Mouse (Mus musculus) naive thymus-derived CD4-positive, alpha-beta T cell, adult 5 months (primary cell): ENCODE measurements around the gene Gm4969. TPM values are rescaled to one million over a fixed set of nuclear protein-coding genes. Genes with fewer than 3 reads are reported as not detected.

Experiments
- polyA plus RNA-seq: library from polyadenylated mRNA; unstranded; fragments of 100-300 nt; shearing (Covaris generic); gene quantifications from one replicate; pipeline ENCODE4 v1.2.1, GENCODE M21; 2017

Gm4969 gene
- polyA plus RNA-seq, result not detected

GRCm38 (mm10) chr7:19118028-19118771 is at the start of gene Gm4969:
TSS of gene Gm4969 (minus strand) at chr7:19118368.

GRCm38 (mm10) chr7:19165656-19166423 is 47.7 kb upstream of the Gm4969 start, which contains the start of gene Gipr:
TSS of gene Gipr (minus strand) at chr7:19166127.

GRCm38 (mm10) chr7:19149626-19150025 is 31.5 kb upstream of the Gm4969 start, which contains the start of gene Snrpd2:
TSS of gene Snrpd2 (plus strand) at chr7:19149722.

GRCm38 (mm10) chr7:19148875-19149541 is 30.8 kb upstream of the Gm4969 start, which contains the start of gene Qpctl:
TSS of gene Qpctl (minus strand) at chr7:19149291.

GRCm38 (mm10) chr7:19119631-19120429 is 1.7 kb upstream of the Gm4969 start, which contains the start of gene Fbxo46:
TSS of gene Fbxo46 (plus strand) at chr7:19119859.

GRCm38 (mm10) chr7:19094471-19094825 is 23.7 kb downstream of the Gm4969 start, which contains the start of gene Six5:
TSS of gene Six5 (plus strand) at chr7:19094594.

GRCm38 (mm10) chr7:19083701-19084100 is 34.5 kb downstream of the Gm4969 start, which contains the start of gene Dmpk:
TSS of gene Dmpk (plus strand) at chr7:19083849.

GRCm38 (mm10) chr7:19075723-19076585 is 42.2 kb downstream of the Gm4969 start, which contains the start of gene Dmwd:
TSS of gene Dmwd (plus strand) at chr7:19076227.

GRCm38 (mm10) chr7:19054047-19054776 is 64.0 kb downstream of the Gm4969 start, which contains the start of gene Rsph6a:
TSS of gene Rsph6a (plus strand) at chr7:19054690.

Other genes starting within 250 kb of the Gm4969 start
- gene Pglyrp1, start 247.0 kb downstream of the Gm4969 start, polyA plus RNA-seq, result 6.5 TPM
- 21.1 TPM for gene Ccdc61, start 208.0 kb downstream of the Gm4969 start, polyA plus RNA-seq
- gene Nova2, start 192.5 kb downstream of the Gm4969 start, polyA plus RNA-seq, result not detected
- not detected for gene Nanos2, start 131.0 kb downstream of the Gm4969 start, polyA plus RNA-seq
- gene Mypop, start 127.1 kb downstream of the Gm4969 start, polyA plus RNA-seq, result 5.7 TPM
- 40.1 TPM for gene Irf2bp1, start 114.3 kb downstream of the Gm4969 start, polyA plus RNA-seq
- gene Foxa3, start 94.8 kb downstream of the Gm4969 start, polyA plus RNA-seq, result not detected
- gene Sympk, start 94.0 kb downstream of the Gm4969 start, polyA plus RNA-seq, result 23.5 TPM
- gene Rsph6a, start 63.7 kb downstream of the Gm4969 start, polyA plus RNA-seq, result not detected
- gene Dmwd, start 42.1 kb downstream of the Gm4969 start, polyA plus RNA-seq, result not detected
- not detected for gene Dmpk, start 34.5 kb downstream of the Gm4969 start, polyA plus RNA-seq
- not detected for gene Six5, start 23.8 kb downstream of the Gm4969 start, polyA plus RNA-seq
- 11.7 TPM for gene Fbxo46, start 1.5 kb upstream of the Gm4969 start, polyA plus RNA-seq
- gene Qpctl, start 30.9 kb upstream of the Gm4969 start, polyA plus RNA-seq, result 11.9 TPM
- gene Snrpd2, start 31.4 kb upstream of the Gm4969 start, polyA plus RNA-seq, result 31.4 TPM
- not detected for gene Gipr, start 47.8 kb upstream of the Gm4969 start, polyA plus RNA-seq
- gene Eml2, start 58.1 kb upstream of the Gm4969 start, polyA plus RNA-seq, result 14.0 TPM
- gene Gpr4, start 94.2 kb upstream of the Gm4969 start, polyA plus RNA-seq, result 0.16 TPM
- 47.3 TPM for gene Opa3, start 110.0 kb upstream of the Gm4969 start, polyA plus RNA-seq
- 193 TPM for gene Vasp, start 153.4 kb upstream of the Gm4969 start, polyA plus RNA-seq
- gene Ppm1n, start 161.7 kb upstream of the Gm4969 start, polyA plus RNA-seq, result not detected
- gene Rtn2, start 164.3 kb upstream of the Gm4969 start, polyA plus RNA-seq, result not detected
- gene Fosb, start 191.7 kb upstream of the Gm4969 start, polyA plus RNA-seq, result 7.9 TPM
- 67.3 TPM for gene Ercc1, start 226.4 kb upstream of the Gm4969 start, polyA plus RNA-seq
- 9.8 TPM for gene Cd3eap, start 241.1 kb upstream of the Gm4969 start, polyA plus RNA-seq
- 0.25 TPM for gene Ppp1r13l, start 241.4 kb upstream of the Gm4969 start, polyA plus RNA-seq